Mouse (Mus musculus) spleen, adult 2 months (tissue): ENCODE results near the gene Gzmm.

Source experiments
- CTCF ChIP-seq: fragments of 200-500 bp; IDR thresholded peaks from 2 replicates; pipeline ENCODE4 v1.5.1; 2011; ENCODE audit warnings: mild to moderate bottlenecking, inconsistent platforms; ENCODE audit not compliant: insufficient read depth, insufficient read length, insufficient replicate concordance; ENCODE audit errors: extremely low read depth
- POLR2A ChIP-seq: fragments of 200-500 bp; IDR thresholded peaks from 2 replicates; pipeline ENCODE4 v1.6.1; 2011; ENCODE audit warnings: low read depth, low read length, inconsistent platforms

DNA sequence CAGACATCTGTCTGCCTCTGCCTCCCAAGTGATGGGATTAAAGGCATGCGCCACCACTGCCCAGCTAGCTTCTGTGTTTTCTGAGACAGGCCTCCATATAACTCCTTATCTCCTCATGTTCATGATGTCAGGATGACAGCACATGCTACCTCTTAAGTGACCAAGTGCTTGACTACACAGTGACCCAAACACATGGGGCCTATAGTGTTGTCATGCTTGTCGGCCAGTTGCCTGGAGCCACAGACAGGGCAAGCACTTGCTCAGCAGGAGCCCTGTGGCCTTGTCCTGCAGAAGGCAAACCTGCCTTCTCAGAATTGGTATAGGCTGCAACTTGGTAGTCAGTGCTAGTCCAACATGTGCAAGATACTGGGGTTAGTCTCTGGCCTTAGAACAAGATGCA lies 2.6 kb upstream of the Gzmm start:
- TF ChIP-seq POLR2A = no peak
- TF ChIP-seq CTCF = no peak
